Mouse (Mus musculus) hindbrain, embryonic 10.5 days (tissue): Measurements from ENCODE around the gene Dennd1b. TPM values are rescaled to one million over a fixed set of nuclear protein-coding genes. Genes with fewer than 3 reads are reported as not detected.
A peak's percentile ranks its signal among the peaks of the same experiment; 100 is the strongest.

Source experiments
- DNase-seq: peaks from one replicate; pipeline ENCODE4 v3.0.0-alpha.2; 2017; ENCODE audit warnings: low spot score
- H3K27ac ChIP-seq: fragments of 300-500 bp; sonication (generic); 2 replicates; pipeline ENCODE4 v1.5.1; 2016; ENCODE audit warnings: mild to moderate bottlenecking, moderate library complexity
- H3K27me3 ChIP-seq: fragments of 300-500 bp; sonication (generic); 2 replicates; pipeline ENCODE4 v1.6.1; 2016; ENCODE audit warnings: mild to moderate bottlenecking; ENCODE audit not compliant: poor library complexity, insufficient read depth, severe bottlenecking
- H3K36me3 ChIP-seq: fragments of 300-500 bp; sonication (generic); 2 replicates; pipeline ENCODE4 v1.6.1; 2016; ENCODE audit warnings: mild to moderate bottlenecking, moderate library complexity
- H3K4me1 ChIP-seq: fragments of 300-500 bp; sonication (generic); replicated peaks from 2 replicates; pipeline ENCODE4 v1.6.1; 2016; ENCODE audit warnings: mild to moderate bottlenecking
- H3K4me3 ChIP-seq: fragments of 300-500 bp; sonication (generic); 2 replicates; pipeline ENCODE4 v1.5.1; 2016; ENCODE audit warnings: mild to moderate bottlenecking, moderate library complexity
- H3K9me3 ChIP-seq: fragments of 300-500 bp; sonication (generic); 2 replicates; pipeline ENCODE4 v1.6.1; 2016; ENCODE audit warnings: mild to moderate bottlenecking, moderate library complexity
- WGBS: fragments of 180-500 bp; shearing (Covaris S2); methylation state at CpG from one replicate; pipeline ENCODE4 v1.1.7; 2016; 5-methylcytosine and 5-hydroxymethylcytosine counted together
- polyA plus RNA-seq: library from polyadenylated mRNA; unstranded; fragments of >200 nt; fragmentation: Nextera tagmentation; extraction: Ambion mirVana; gene quantifications from 2 replicates; pipeline ENCODE4 v1.2.1, GENCODE M21; 2016

Gene Dennd1b
- polyA plus RNA-seq, 1 experiment from 2014 or later = 9.2 TPM

DNA sequence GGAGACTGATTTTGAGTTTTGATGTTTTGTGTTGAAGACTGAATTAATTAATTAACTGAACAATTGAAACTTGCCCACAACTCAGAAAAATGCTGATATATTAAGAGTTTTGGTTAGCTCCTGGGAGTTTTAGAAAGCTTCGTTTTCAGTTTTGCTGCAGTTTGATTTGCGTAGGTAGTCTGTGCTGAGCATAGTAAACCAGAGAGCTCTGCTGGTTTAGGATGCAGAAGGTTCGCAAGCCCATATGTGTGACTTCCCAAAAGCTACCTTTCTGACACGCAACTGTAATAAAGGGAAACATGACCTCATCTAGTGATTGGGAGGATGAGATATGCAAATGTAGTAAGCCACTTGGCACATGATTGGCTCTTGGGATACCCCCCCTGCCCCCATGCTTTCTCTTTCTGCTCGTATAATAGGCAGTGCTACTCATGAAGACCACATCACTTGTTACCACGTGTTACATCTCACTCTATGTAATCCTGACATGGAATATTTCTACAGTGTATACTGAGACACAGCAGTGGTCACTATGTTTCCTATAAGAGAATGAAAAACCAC, 23.6 kb upstream of the Dennd1b start:
- Histone ChIP-seq H3K27ac (no peak overlapping the region), H3K4me3 (no peak overlapping the region), H3K36me3 (no peaks in the 10 kb centered on the region), H3K4me1 (no peaks in the 10 kb centered on the region), H3K9me3 (no peaks in the 10 kb centered on the region), H3K27me3 (no peaks in the 10 kb centered on the region)
- DNase-seq = no peak
- WGBS = 83% methylated on average over 6 of the region's 6 CpGs

- 90% methylated on average over 8 of the region's 8 CpGs for WGBS
- Histone ChIP-seq H3K27ac (no peak overlapping the region), H3K4me1 (no peaks in the 10 kb centered on the region), H3K4me3 (no peak overlapping the region), H3K27me3 (no peaks in the 10 kb centered on the region), H3K36me3 (no peaks in the 10 kb centered on the region), H3K9me3 (no peaks in the 10 kb centered on the region)
- DNase-seq = no peak
Observed at GRCm38 (mm10) chr1:138940407-138940806, 22.8 kb upstream of the Dennd1b start.

DNA sequence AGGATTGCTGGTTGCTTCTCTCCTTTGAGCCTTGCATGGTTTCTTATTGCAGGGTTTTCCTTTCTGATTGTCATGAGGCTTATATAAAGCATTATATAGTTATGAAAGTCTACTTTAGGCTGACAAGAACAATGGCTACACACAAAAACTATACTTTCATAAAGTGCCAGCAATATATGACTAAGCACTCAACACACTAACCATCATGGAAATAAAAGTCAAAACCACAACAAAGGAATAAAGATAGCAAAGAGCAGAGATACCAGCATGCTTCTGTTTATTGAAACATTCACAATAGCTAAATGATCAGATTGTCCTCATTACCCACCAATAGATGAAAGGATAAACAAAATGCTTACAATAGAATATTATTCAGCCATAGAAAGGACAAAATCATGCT, 11.1 kb upstream of the Dennd1b start:
- DNase-seq = no peak
- no peaks in the 10 kb centered on the region for H3K27me3 ChIP-seq
- H3K4me1 ChIP-seq = peaks cover 9% of the 10 kb centered on the region
- no peak overlapping the region for H3K4me3 ChIP-seq
- no peak overlapping the region for H3K27ac ChIP-seq
- no peaks in the 10 kb centered on the region for H3K36me3 ChIP-seq
- H3K9me3 ChIP-seq = no peaks in the 10 kb centered on the region

DNA sequence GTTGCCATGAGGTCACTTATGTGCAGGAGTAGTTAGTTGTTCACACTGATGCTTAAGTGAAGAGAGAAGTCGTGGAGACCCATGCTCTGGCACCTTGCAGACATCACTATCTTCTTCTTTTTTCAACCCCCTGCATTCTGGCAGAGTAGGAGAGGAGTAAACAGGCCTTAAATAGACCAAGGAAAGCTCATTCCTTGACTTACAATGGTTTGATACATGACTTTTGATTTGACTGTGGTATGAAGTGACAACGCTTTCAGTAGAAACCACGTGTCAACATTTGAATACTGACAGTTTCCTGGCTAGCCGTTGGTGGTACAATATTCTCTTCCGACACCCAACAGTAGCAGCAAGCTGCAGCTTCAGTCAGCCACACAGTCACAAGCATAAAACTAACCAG, 8.3 kb upstream of the Dennd1b start:
- H3K27ac ChIP-seq = no peak overlapping the region
- H3K9me3 ChIP-seq = no peaks in the 10 kb centered on the region
- no peak for DNase-seq
- H3K27me3 ChIP-seq = no peaks in the 10 kb centered on the region
- peaks cover 10% of the 10 kb centered on the region for H3K4me1 ChIP-seq
- no peaks in the 10 kb centered on the region for H3K36me3 ChIP-seq
- 86% methylated on average over 5 of the region's 5 CpGs for WGBS
- no peak overlapping the region for H3K4me3 ChIP-seq

DNA sequence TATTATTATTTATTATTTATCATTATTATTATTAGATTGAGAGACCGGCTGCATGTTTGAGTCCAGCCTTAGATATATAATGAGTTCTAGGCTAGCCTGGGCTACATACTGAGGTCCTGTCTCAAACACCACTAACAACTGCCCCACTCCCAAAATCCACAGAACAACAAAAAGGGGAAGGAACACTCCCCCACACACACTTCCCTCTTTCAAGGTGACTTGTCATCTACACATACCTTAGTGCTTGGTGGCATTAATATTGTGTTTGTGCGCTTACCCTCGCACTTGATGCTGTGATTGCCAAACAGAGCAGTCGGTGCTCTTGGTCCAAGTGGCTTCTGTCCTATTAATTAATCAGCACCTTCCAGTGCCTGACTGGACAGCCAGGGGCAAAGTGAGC, 7.8 kb upstream of the Dennd1b start:
- no peak overlapping the region for H3K4me3 ChIP-seq
- H3K9me3 ChIP-seq = no peaks in the 10 kb centered on the region
- H3K36me3 ChIP-seq = no peaks in the 10 kb centered on the region
- peaks cover 10% of the 10 kb centered on the region for H3K4me1 ChIP-seq
- H3K27me3 ChIP-seq = no peaks in the 10 kb centered on the region
- WGBS = 91% methylated on average over 4 of the region's 4 CpGs
- no peak for DNase-seq
- H3K27ac ChIP-seq = no peak overlapping the region

DNA sequence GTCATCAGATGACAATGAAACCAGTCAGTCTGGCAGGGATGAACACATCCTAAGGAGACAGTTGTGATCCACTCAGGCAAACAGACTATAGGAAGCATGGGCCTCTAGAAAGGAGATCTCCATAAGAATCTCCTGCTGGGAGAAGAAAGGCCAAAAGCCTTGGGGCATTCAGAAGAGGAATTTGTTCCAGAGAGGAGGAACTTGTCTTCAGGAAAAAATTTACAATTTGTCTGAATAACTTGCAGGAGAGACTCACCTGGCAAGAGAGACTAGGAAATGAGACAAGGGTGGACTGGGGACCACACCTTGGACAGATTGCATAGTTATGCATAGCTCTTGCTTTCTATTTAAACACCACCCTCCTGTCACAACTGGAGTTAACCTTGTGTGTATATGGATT, 6.7 kb upstream of the Dennd1b start:
- Histone ChIP-seq H3K4me3 (no peak overlapping the region), H3K4me1 (peaks cover 10% of the 10 kb centered on the region), H3K27ac (no peak overlapping the region), H3K36me3 (no peaks in the 10 kb centered on the region), H3K9me3 (no peaks in the 10 kb centered on the region), H3K27me3 (no peaks in the 10 kb centered on the region)
- no peak for DNase-seq

DNA sequence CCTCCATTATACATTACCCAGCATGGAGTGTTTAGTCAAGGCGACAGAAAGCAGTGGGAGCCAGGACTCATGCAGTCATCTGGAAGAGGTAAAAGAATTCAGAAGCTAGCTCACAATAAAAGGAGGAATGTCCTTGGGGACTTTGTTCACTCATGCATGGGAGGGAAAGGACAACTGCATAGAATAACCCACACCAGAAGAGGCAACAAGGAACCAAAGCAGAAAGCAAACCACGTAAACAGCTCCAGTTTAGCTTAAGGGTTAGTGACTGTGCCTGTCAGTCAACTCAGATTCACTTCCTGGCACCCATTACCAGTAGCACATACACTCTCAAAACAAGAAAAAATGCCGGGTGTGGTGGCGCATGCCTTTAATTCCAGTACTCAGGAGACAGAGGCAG, 6.1 kb upstream of the Dennd1b start:
- Histone ChIP-seq H3K4me3 (no peak overlapping the region), H3K36me3 (no peaks in the 10 kb centered on the region), H3K9me3 (no peaks in the 10 kb centered on the region), H3K27ac (no peak overlapping the region), H3K27me3 (no peaks in the 10 kb centered on the region), H3K4me1 (peaks cover 10% of the 10 kb centered on the region)
- DNase-seq = no peak
- 42% methylated on average over 4 of the region's 4 CpGs for WGBS

- no peak overlapping the region for H3K27ac ChIP-seq
- H3K4me1 ChIP-seq = peaks cover 16% of the 10 kb centered on the region
- H3K27me3 ChIP-seq = no peaks in the 10 kb centered on the region
- H3K9me3 ChIP-seq = no peaks in the 10 kb centered on the region
- no peak for DNase-seq
- 81% methylated on average over 3 of the region's 3 CpGs for WGBS
- no peaks in the 10 kb centered on the region for H3K36me3 ChIP-seq
- no peak overlapping the region for H3K4me3 ChIP-seq
Observed at GRCm38 (mm10) chr1:138958863-138959262, 4.4 kb upstream of the Dennd1b start.

DNA sequence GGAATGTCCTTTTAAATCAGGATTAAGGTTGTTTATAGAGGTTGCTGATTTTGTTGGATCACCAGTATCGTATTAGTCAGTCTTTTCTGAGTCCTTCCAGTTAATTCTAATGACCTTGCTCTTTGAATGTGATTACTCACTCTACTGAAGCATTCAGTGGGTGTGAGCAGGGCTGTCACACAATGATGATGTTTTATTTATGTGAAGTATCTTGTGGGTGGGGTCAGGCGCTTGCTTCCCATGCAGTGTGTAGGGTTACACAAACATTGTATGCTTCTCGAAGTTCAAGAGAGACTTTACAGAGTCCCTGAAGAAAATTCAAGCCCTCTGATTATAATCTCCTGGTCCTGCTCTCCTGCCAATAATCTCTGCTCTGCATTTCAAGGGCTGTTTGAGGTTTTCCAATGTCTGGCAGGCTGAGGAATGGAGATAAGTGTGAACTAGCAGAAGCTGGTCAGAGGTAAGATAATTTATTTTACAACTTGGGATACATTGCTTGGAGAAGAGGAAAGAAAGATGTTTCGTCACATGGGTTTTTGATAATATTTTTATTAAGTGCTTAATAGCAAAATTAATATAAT, 3.2 kb upstream of the Dennd1b start:
- Histone ChIP-seq H3K27me3 (no peaks in the 10 kb centered on the region), H3K9me3 (no peaks in the 10 kb centered on the region), H3K4me1 (peaks cover 16% of the 10 kb centered on the region), H3K27ac (no peak overlapping the region), H3K36me3 (no peaks in the 10 kb centered on the region), H3K4me3 (no peak overlapping the region)
- DNase-seq = no peak
- WGBS = 76% methylated on average over 4 of the region's 4 CpGs

GRCm38 (mm10) chr1:138962266-138963101, 751 bp upstream of the Dennd1b start:
- no peak for DNase-seq
- H3K4me1 ChIP-seq = peaks cover 6% of the 10 kb centered on the region
- peaks cover 14% of the 10 kb centered on the region for H3K36me3 ChIP-seq
- no peaks in the 10 kb centered on the region for H3K27me3 ChIP-seq
- H3K27ac ChIP-seq = peak overlapping the region; percentile 95; the same call in 1 of the 2 replicates
- H3K4me3 ChIP-seq = peak overlapping the region; percentile 86
- 57% methylated on average over 9 of the region's 9 CpGs for WGBS
- H3K9me3 ChIP-seq = no peaks in the 10 kb centered on the region

- H3K4me1 ChIP-seq = peaks cover 6% of the 10 kb centered on the region
- under 1% methylated on average over 50 of the region's 50 CpGs for WGBS
- H3K4me3 ChIP-seq = peak overlapping the region; percentile 86
- DNase-seq = peak; percentile 65
- no peaks in the 10 kb centered on the region for H3K9me3 ChIP-seq
- no peaks in the 10 kb centered on the region for H3K27me3 ChIP-seq
- peaks cover 19% of the 10 kb centered on the region for H3K36me3 ChIP-seq
- peak overlapping the region; percentile 95 for H3K27ac ChIP-seq
Observed at GRCm38 (mm10) chr1:138963868-138964458, 728 bp downstream of the Dennd1b start.

DNA sequence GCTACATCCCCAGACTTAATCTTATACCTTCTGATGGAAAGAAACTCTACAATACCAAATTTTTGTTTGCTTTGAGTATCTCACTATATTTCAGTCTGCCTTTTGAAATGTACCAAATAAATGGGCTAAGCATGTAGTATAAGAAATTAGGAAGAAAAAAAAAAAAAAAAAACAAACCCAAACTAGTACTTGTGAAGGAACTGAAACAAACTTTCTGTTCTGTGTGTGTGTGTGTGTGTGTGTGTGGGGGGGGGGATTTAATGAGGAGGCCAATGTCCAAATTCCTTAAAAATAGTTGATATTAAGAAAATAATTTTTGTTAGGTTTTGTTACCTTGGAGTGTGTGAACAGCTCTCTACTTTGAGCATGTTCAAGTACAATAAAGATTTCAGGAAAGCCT, 1.8 kb downstream of the Dennd1b start:
- H3K27ac ChIP-seq = no peak overlapping the region
- DNase-seq = no peak
- H3K9me3 ChIP-seq = no peaks in the 10 kb centered on the region
- no peaks in the 10 kb centered on the region for H3K27me3 ChIP-seq
- H3K4me3 ChIP-seq = no peak overlapping the region
- H3K36me3 ChIP-seq = peaks cover 19% of the 10 kb centered on the region
- H3K4me1 ChIP-seq = peaks cover 6% of the 10 kb centered on the region

DNA sequence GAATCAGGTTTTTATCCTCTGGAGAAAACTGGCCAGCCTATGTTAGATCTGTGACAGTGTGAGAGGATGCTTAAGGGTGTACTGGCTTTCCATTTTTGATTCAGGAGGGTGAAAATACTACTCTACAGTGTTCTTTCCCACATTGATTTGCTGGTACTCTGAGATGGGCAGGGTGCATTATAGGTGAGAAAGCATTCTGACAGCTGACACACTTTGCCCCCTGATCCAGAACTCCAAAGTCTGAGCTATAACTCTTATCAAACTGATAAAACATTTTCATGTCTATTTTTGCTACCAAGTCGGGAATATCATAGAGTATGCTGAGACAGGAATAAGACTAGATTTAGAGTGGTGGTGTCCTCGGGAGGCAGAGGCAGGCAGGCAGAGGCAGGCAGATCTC, 2.3 kb downstream of the Dennd1b start:
- H3K4me1 ChIP-seq = peaks cover 6% of the 10 kb centered on the region
- no peak for DNase-seq
- WGBS = 91% methylated on average over 2 of the region's 2 CpGs
- no peaks in the 10 kb centered on the region for H3K9me3 ChIP-seq
- peaks cover 19% of the 10 kb centered on the region for H3K36me3 ChIP-seq
- no peaks in the 10 kb centered on the region for H3K27me3 ChIP-seq
- H3K27ac ChIP-seq = no peak overlapping the region
- no peak overlapping the region for H3K4me3 ChIP-seq
